ENCODE assay signal across 8 mouse cellular contexts in genomic region chr17:34196941-34197894, GRCm38 (mm10). TPM values are rescaled to one million over a fixed set of nuclear protein-coding genes. Genes with fewer than 3 reads are reported as not detected.
DNase-seq lines count a peak whose midpoint lies in the region; ATAC-seq and TF ChIP-seq lines count a peak whose summit lies in the region.

TSS of gene Psmb8 (plus strand) at chr17:34197721.

- whole genome bisulfite sequencing in macrophage (ENCODE audit: missing documents), result 16% methylated on average over 41 of the region's 41 CpGs

- no peak for TF ChIP-seq CTCF in left cerebral cortex, adult 2 months (IDR thresholded peaks at IDR 0.05)

- peak; percentile 87 for DNase-seq in embryo, embryonic 10.5 days (ENCODE audit: low spot score)
- DNase-seq in gastrocnemius, postnatal 10 days, result peak; percentile 87
- peak; percentile 53 for DNase-seq in hindlimb bud, embryonic 11.5 days (ENCODE audit: extremely low spot score, low read depth, low spot score)
- DNase-seq in left cerebral cortex, adult 2 months (ENCODE audit: extremely low spot score in 1 of 2, low spot score in 2 of 2), result peak; percentile 77 to 84
- peak; percentile 88 for DNase-seq in retina, postnatal 7 days (ENCODE audit: low read depth, low spot score)
- DNase-seq in urinary bladder, adult 18-20 months (ENCODE audit: low spot score in 2 of 2), result peak; percentile 91 to 92

- peaks cover 57% of the 10 kb centered on the region for H3K79me2 ChIP-seq in macrophage (ENCODE audit: inconsistent target)

- peak within 1 kb of the TSS; percentile 52 for H3K4me3 ChIP-seq in left cerebral cortex, adult 2 months
- peak within 1 kb of the TSS; percentile 89 for H3K4me3 ChIP-seq in macrophage (ENCODE audit: inconsistent target)

- intact Hi-C loops in left cerebral cortex, adult 2 months (cut with DNase I), result no loop called here

- H3K36me3 ChIP-seq in macrophage (ENCODE audit: inconsistent target), result peaks cover 49% of the 10 kb centered on the region

- H3K27ac ChIP-seq in left cerebral cortex, adult 2 months, result no peak within 1 kb of the TSS
- H3K27ac ChIP-seq in macrophage, result peak within 1 kb of the TSS; percentile 87

- ATAC-seq in activated CD4-positive, CD25-positive, alpha-beta regulatory T cell, adult 4 months, result peak; percentile 48

RNA-seq across cellular contexts. Expression of gene Psmb8, which starts in this region (rescaled TPM):
- polyA plus RNA-seq in activated CD4-positive, CD25-positive, alpha-beta regulatory T cell, adult 4 months (2017; shearing (Covaris generic)), result 1,000 to 10,000 TPM in 1 of 2 experiments, 100 to 1,000 TPM in 1; 892 to 1,228 TPM
- total RNA-seq in gastrocnemius, postnatal 10 days (2021), result 1 to 10 TPM; 4.5 to 5.1 TPM
- 1 to 10 TPM; 2.0 to 3.2 TPM for total RNA-seq in left cerebral cortex, adult 2 months (2021)
- 100 to 1,000 TPM in 7 of 26 experiments, 10 to 100 TPM in 16, 1 to 10 TPM in 3; 8.6 to 193 (median 70.0) TPM for total RNA-seq in macrophage (2018; cell fraction: chromatin; rRNA removed)
- 100 to 1,000 TPM; 160 to 774 (median 378) TPM for total RNA-seq in macrophage (2018; cell fraction: cytosol; rRNA removed)
- total RNA-seq in macrophage (2018; cell fraction: nucleus; rRNA removed), result 100 to 1,000 TPM in 15 of 26 experiments, 10 to 100 TPM in 11; 27.4 to 293 (median 118) TPM
- polyA plus RNA-seq in macrophage (2018), result 147 to 329 TPM (median 288 TPM) in 3 replicates
